Mouse (Mus musculus) embryonic fibroblast, embryonic 13.5 days (primary cell): ENCODE measurements around the gene Aqp2. TPM values are rescaled to one million over a fixed set of nuclear protein-coding genes. Genes with fewer than 3 reads are reported as not detected.

Experiments used
- H3K27ac ChIP-seq: 2 replicates; pipeline ENCODE4 v1.5.1; 2012; ENCODE audit warnings: low read length, control low read depth, inconsistent platforms; ENCODE audit not compliant: insufficient read depth
- H3K4me1 ChIP-seq: 2 replicates; pipeline ENCODE4 v1.6.1; 2011; ENCODE audit warnings: low read length; ENCODE audit not compliant: control insufficient read depth, insufficient read depth
- H3K4me3 ChIP-seq: 2 replicates; pipeline ENCODE4 v1.5.1; 2011; ENCODE audit warnings: mild to moderate bottlenecking, control low read depth, low read length; ENCODE audit not compliant: insufficient read depth
- CTCF ChIP-seq: IDR thresholded peaks from 2 replicates; pipeline ENCODE4 v1.5.1; 2011; ENCODE audit warnings: mild to moderate bottlenecking, control low read depth, low read length, moderate library complexity, borderline replicate concordance; ENCODE audit not compliant: insufficient read depth
- POLR2A ChIP-seq: IDR thresholded peaks from 2 replicates; pipeline ENCODE4 v1.6.1; 2011; ENCODE audit warnings: low read depth, mild to moderate bottlenecking, control low read depth, low read length, moderate library complexity
- polyA plus RNA-seq: library from polyadenylated mRNA; stranded (reverse); fragments of >200 nt; gene quantifications from 2 replicates; pipeline ENCODE4 v1.2.4, GENCODE M21; 2011; ENCODE audit warnings: low read depth; ENCODE audit not compliant: missing spikeins, insufficient read length

Gene Aqp2
- polyA plus RNA-seq, 1 experiment: not detected

DNA sequence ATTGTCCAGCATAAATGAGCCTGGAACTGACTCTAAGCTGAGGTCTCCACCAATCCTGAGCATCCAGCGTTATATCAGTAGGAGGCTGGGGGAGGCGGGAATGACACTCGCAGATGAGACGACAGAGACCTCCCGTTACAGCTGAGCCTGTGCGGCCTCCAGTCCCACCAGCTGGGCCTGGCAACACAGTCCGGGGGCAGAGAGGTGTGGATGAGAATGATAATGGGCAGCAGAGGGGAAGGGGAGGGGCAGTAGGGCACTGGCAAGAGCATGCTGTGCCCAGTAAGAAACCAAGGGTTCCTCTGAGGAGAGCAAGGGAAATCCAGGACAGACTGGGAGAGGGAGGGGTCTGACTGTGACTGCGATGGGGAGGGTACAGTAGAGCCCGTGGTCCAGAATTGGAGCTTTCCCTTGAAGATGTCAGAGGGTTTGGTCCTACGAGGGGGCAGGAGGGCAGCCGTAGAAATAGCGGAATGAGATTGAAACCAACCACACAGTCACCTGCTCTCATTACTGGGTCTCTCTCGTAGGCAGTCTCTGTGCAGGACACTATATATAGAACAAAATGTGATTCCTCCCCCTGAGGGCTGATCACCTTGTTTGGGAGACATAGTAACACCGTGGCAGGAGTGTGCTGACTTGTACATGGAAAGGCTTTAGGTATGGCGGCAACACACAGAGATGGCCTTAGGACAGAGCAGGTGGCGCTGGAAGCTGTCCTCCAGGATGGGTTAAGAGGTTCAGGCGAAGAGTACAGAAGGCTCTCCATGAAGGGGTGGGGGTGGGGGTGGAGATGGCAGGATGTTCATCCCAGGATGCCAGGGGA lies 20.6 kb downstream of the Aqp2 start:
- Histone ChIP-seq H3K27ac (no peak overlapping the region), H3K4me3 (no peak overlapping the region), H3K4me1 (peaks cover 6% of the 10 kb centered on the region; the same call in 1 of the 2 replicates)
- TF ChIP-seq POLR2A (no peak), CTCF (no peak)

GRCm38 (mm10) chr15:99600986-99601822 lies 22.3 kb downstream of the Aqp2 start, which contains the start of gene Aqp6:
Gene Aqp6 (plus strand): TSS chr15:99601400.
- no peak within 1 kb of the TSS for H3K4me3 ChIP-seq
- TF ChIP-seq CTCF (no peak), POLR2A (no peak)
- H3K27ac ChIP-seq: no peak within 1 kb of the TSS
- no peaks in the 10 kb centered on the region for H3K4me1 ChIP-seq

DNA sequence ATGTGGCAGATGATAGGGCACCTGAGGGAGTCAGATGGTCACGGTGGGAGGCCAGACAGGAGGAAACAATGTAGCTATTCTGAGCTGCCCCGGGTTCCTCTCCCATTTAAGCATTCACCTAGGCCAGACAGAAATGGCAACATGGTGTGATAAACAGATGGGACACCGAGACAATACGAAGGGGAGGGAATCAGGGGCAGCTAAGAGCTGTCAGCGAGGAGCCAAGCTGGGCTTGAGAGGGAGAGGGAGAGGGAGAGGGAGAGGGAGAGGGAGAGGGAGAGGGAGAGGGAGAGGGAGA lies 22.9 kb downstream of the Aqp2 start:
- no peak for TF ChIP-seq CTCF
- TF ChIP-seq POLR2A: no peak
- Histone ChIP-seq H3K27ac (no peak overlapping the region), H3K4me1 (no peaks in the 10 kb centered on the region)

DNA sequence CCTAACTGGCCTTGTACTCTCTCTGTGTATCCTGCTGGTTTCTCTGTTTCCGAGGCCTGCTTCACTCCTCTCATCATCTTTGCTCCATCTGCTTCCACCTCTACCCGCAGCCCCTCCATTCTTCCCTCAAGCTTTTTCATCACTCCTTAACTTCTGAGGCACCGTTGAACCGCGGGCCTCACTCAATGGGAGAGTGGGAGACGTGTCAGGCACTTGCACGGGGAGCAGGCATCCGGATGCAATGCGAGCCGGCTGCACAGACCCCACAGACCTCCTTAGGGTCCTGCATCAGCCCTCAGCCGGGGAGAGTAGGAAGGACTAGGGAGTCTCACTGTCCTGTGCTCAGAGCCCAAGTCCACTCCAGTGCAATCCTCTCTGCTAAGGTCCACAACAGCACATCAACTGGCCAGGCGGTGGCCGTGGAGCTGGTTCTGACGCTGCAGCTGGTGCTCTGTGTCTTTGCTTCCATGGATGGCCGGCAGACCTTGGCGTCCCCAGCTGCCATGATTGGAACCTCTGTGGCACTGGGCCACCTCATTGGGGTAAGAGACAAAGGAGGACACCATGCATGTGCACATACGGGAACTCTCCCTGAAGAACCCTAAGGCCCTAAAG lies 23.5 kb downstream of the Aqp2 start:
- no peaks in the 10 kb centered on the region for H3K4me1 ChIP-seq
- no peak overlapping the region for H3K27ac ChIP-seq
- TF ChIP-seq CTCF: no peak
- no peak for TF ChIP-seq POLR2A
- H3K4me3 ChIP-seq: no peak overlapping the region

More for the DNA sequence above, 22.9 kb downstream of the Aqp2 start:
- no peak overlapping the region for H3K4me3 ChIP-seq

DNA sequence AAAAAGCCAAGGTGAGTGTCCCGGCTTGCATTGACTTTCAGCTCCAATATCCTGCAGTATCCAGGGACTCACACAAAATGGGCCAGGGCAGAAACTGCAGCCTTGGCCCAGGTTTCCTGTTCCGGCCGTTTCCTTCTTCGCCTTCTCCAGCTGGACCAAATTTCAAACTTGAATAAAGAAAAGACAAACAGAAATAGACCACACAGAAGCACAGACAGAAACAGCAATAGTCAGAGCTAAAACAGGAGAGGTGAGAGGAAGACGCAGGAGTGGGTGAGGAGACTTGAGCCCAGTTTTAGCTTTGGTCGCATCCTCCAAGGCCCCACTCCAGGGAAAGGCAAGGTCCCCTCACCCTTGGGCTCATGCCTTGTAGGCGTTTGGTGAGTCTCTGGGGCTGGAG lies 24.4 kb downstream of the Aqp2 start:
- TF ChIP-seq POLR2A (no peak), CTCF (no peak)
- H3K27ac ChIP-seq: no peak overlapping the region
- no peaks in the 10 kb centered on the region for H3K4me1 ChIP-seq
- no peak overlapping the region for H3K4me3 ChIP-seq

DNA sequence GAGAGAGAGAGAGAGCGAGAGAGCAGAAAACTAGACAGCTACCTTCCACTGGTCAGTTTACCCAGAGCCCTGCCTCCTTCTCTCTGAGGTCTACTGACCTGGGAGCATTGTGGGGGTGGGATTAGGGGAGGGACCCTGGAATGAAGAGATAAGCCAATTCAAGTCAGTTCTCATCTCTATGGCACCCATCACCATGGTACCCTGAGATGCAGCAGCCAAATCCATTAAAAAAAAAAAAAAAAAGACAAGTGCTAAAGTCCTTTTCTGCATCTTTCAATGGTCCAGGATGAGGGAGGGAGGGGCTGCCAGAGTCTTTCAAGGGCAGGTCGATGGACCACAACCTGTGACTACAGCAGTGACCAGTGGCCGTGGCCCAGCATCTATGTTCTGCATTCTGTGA lies 26.7 kb downstream of the Aqp2 start:
- H3K4me3 ChIP-seq: no peak overlapping the region
- no peak overlapping the region for H3K27ac ChIP-seq
- TF ChIP-seq CTCF (no peak), POLR2A (no peak)
- no peaks in the 10 kb centered on the region for H3K4me1 ChIP-seq

- TF ChIP-seq POLR2A: no peak
- no peak for TF ChIP-seq CTCF
- Histone ChIP-seq H3K27ac (no peak overlapping the region), H3K4me1 (no peaks in the 10 kb centered on the region), H3K4me3 (no peak overlapping the region)
Observed at GRCm38 (mm10) chr15:99606515-99606914, 27.7 kb downstream of the Aqp2 start.

GRCm38 (mm10) chr15:99607388-99608113 lies 28.7 kb downstream of the Aqp2 start:
- Histone ChIP-seq H3K4me3 (no peak overlapping the region), H3K27ac (no peak overlapping the region), H3K4me1 (no peaks in the 10 kb centered on the region)
- TF ChIP-seq CTCF (no peak), POLR2A (no peak)

GRCm38 (mm10) chr15:99608382-99609125 lies 29.7 kb downstream of the Aqp2 start:
- Histone ChIP-seq H3K4me3 (no peak overlapping the region), H3K27ac (no peak overlapping the region), H3K4me1 (no peaks in the 10 kb centered on the region)
- TF ChIP-seq CTCF (no peak), POLR2A (no peak)
